Mouse (Mus musculus) forebrain, embryonic 11.5 days (tissue): ENCODE measurements around the gene Cd9. TPM values are rescaled to one million over a fixed set of nuclear protein-coding genes. Genes with fewer than 3 reads are reported as not detected.
A peak's percentile ranks its signal among the peaks of the same experiment; 100 is the strongest.

Experiments
- ATAC-seq: fragments of 200-750 bp; cut with Nextera tagmentation; replicated peaks from 2 replicates; pipeline ENCODE4 v1.8.0; 2017; ENCODE audit warnings: moderate TSS enrichment; ENCODE audit not compliant: low FRiP score
- DNase-seq: peaks from one replicate; pipeline ENCODE4 v3.0.0-alpha.2; 2017; ENCODE audit warnings: low spot score
- H3K27ac ChIP-seq: fragments of 300-500 bp; sonication (generic); 2 replicates; pipeline ENCODE4 v1.5.1; 2014; ENCODE audit warnings: low read depth, low read length
- H3K27me3 ChIP-seq: fragments of 300-500 bp; sonication (generic); 2 replicates; pipeline ENCODE4 v1.6.1; 2014; ENCODE audit warnings: mild to moderate bottlenecking, low read length, mixed read lengths; ENCODE audit not compliant: control insufficient read depth, insufficient read depth
- H3K36me3 ChIP-seq: fragments of 300-500 bp; sonication (generic); 2 replicates; pipeline ENCODE4 v1.6.1; 2014; ENCODE audit warnings: mild to moderate bottlenecking, low read length, moderate library complexity, mixed read lengths; ENCODE audit not compliant: control insufficient read depth, insufficient read depth
- H3K4me1 ChIP-seq: fragments of 300-500 bp; sonication (generic); replicated peaks from 2 replicates; pipeline ENCODE4 v1.6.1; 2014; ENCODE audit warnings: low read length, mixed read lengths; ENCODE audit not compliant: control insufficient read depth, insufficient read depth
- H3K4me2 ChIP-seq: fragments of 300-500 bp; sonication (generic); 2 replicates; pipeline ENCODE4 v1.6.1; 2014; ENCODE audit warnings: low read depth, mild to moderate bottlenecking, low read length, moderate library complexity, mixed read lengths; ENCODE audit not compliant: severe bottlenecking
- H3K4me3 ChIP-seq: fragments of 300-500 bp; sonication (generic); 2 replicates; pipeline ENCODE4 v1.5.1; 2014; ENCODE audit warnings: low read depth, low read length
- H3K9ac ChIP-seq: fragments of 300-500 bp; sonication (generic); 2 replicates; pipeline ENCODE4 v1.6.1; 2014; ENCODE audit warnings: low read length
- H3K9me3 ChIP-seq: fragments of 300-500 bp; sonication (generic); 2 replicates; pipeline ENCODE4 v1.6.1; 2016; ENCODE audit warnings: low read length, mixed read lengths; ENCODE audit not compliant: control insufficient read depth
- WGBS: fragments of 180-500 bp; shearing (Covaris S2); extraction: QIAGEN DNeasy Blood & Tissue Kit; methylation state at CpG from one replicate; pipeline ENCODE4 v1.1.7; 2014; 5-methylcytosine and 5-hydroxymethylcytosine counted together
- polyA plus RNA-seq: library from polyadenylated mRNA; unstranded; fragments of >200 nt; fragmentation: Nextera tagmentation; extraction: Ambion mirVana; gene quantifications from 2 replicates; pipeline ENCODE4 v1.2.1, GENCODE M21; 2014

Gene Cd9
- 40.5 and 47.4 TPM in 2 replicates for polyA plus RNA-seq

DNA sequence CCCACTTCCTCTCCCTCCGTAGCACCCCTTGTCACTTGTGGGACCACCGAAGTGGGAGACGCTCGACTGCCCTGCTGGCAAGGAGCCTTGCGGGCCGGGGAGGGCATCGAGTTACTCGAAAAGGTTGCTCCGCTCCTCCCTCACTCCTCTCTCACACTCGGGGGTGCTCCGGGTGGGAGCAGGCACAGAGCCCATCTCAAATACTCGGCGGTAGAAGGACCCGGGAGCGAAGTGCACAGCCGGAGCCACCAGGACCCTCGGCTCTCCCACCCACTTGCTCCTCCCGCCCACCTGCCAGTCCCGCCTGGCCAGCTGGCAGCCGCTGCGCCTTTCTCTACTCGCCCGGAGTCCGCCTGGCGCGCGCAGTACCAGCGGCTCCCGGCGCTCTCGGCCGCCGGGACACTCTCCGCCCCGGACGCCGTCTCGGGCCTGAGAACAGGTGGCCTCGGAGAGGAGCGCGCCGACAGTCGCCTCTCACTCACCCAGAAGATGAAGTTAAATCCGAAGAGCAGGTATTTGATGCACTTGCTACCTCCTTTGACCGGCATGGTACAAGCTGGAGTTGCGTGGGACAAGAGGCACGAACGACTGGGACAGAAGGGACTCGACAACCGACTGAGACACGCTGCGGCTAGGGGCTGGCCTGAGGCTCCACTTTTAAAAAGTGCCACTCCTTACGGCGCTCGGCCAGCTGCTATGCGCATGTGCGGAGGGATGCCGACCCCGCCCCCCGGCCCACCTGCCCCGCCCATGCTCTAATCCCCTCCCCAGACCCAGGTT, at the start of gene Cd9:
Gene Cd9, minus strand, starts transcription at position 700 of the 780 bp plus-strand sequence.
- WGBS, result under 1% methylated on average over 58 of the region's 61 CpGs
- no peak within 1 kb of the TSS for H3K27ac ChIP-seq
- peaks cover 5% of the 10 kb centered on the region; the same call in 1 of the 2 replicates for H3K27me3 ChIP-seq
- H3K36me3 ChIP-seq, result no peaks in the 10 kb centered on the region
- no peaks in the 10 kb centered on the region for H3K9me3 ChIP-seq
- H3K4me1 ChIP-seq, result peaks cover 5% of the 10 kb centered on the region; the same call in 1 of the 2 replicates
- peak within 1 kb of the TSS; percentile 64 for H3K4me3 ChIP-seq
- peak within 1 kb of the TSS; percentile 64 for H3K9ac ChIP-seq
- ATAC-seq, result peak; percentile 85
- DNase-seq, result peak; percentile 90
- peak within 1 kb of the TSS; percentile 90 for H3K4me2 ChIP-seq

DNA sequence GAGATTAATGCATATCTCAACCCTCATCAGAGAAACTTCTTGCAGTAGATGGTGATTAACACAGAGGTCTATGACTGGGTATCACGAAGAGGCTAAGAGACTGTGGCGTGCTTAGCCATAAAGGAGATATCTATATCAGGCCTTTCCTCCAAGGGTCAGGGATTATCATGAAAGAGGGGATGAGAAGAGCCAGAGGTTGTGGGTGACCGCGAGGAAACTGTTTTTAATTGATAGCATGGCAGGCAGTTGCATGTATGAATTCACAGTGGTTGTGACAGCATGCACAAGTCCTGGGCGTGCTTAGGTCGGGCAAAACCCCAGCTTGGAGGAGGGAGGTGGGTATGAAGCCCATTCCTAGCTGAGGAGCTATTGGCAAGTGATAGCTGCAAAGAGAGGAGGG, 46.7 kb upstream of the Cd9 start:
- H3K4me3 ChIP-seq, result no peak overlapping the region
- ATAC-seq (no peak), DNase-seq (no peak)
- no peak overlapping the region for H3K9ac ChIP-seq
- H3K36me3 ChIP-seq, result no peaks in the 10 kb centered on the region
- 86% methylated on average over 6 of the region's 6 CpGs for WGBS
- H3K9me3 ChIP-seq, result no peaks in the 10 kb centered on the region
- no peak overlapping the region for H3K4me2 ChIP-seq
- H3K27ac ChIP-seq, result no peak overlapping the region
- no peaks in the 10 kb centered on the region for H3K4me1 ChIP-seq
- no peaks in the 10 kb centered on the region for H3K27me3 ChIP-seq

DNA sequence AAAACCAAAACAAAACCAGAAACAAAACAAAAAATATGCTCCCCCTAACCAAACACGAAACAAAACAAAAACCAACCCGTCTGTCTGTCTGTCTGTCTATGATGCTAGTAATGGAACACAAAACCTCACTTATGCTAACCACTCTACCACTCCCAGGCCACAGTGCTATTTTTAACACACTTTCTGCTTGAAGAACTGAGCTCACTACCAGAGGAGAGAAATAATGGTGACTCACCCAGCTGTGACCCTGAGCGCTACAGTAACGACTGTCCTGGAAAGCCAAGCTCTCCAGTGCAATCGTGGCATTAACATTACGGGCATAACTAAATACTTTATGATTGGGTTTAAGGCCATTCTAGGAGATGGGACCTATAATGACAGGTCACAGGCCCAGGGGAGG, 46.2 kb upstream of the Cd9 start:
- no peak for DNase-seq
- H3K4me3 ChIP-seq, result no peak overlapping the region
- no peak overlapping the region for H3K27ac ChIP-seq
- H3K4me2 ChIP-seq, result no peak overlapping the region
- H3K4me1 ChIP-seq, result no peaks in the 10 kb centered on the region
- WGBS, result 93% methylated on average over 6 of the region's 6 CpGs
- H3K36me3 ChIP-seq, result no peaks in the 10 kb centered on the region
- H3K27me3 ChIP-seq, result no peaks in the 10 kb centered on the region
- no peak for ATAC-seq
- H3K9ac ChIP-seq, result no peak overlapping the region
- no peaks in the 10 kb centered on the region for H3K9me3 ChIP-seq

DNA sequence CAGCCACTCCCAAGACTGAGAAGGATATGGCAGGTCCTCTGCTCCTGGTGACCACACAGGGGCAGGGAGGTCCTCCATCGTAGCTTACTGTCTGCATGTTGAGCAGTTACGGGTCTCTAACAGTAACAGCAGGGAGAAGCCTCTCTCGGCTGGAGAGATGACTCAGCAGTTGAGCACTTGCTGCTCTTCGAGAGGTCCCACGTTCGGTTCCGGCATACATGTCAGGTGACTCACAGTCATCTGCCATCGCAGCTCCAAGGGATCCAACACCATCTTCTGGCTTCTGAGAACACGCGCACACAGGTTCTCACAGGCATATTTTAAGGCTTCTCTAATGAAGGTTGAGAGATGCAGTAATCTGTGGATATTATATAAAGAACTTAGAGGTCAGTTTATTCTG, 45.6 kb upstream of the Cd9 start:
- 88% methylated on average over 10 of the region's 10 CpGs for WGBS

DNA sequence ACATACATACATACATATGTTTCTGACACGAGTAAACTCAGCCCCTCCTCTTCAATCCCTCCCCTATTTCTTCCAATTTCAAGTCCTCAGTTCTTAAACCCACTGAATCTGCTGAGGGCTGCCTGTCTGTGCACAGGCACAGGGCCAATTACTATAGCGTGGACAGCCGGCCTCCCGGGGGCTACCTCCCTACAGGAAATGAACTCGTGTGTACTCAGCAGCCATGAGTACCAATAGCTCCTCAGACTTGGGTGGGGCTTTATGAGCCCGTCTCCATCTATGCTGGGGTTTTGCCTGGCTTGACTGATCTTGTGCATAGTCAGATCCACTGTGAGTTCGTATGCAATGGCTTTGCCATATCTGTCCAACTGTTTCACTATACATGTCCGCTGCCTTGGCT, 44.8 kb upstream of the Cd9 start:
- DNase-seq (no peak), ATAC-seq (no peak)
- Histone ChIP-seq H3K36me3 (no peaks in the 10 kb centered on the region), H3K4me2 (no peak overlapping the region), H3K4me3 (no peak overlapping the region), H3K27me3 (no peaks in the 10 kb centered on the region), H3K9me3 (no peaks in the 10 kb centered on the region), H3K27ac (no peak overlapping the region), H3K4me1 (no peaks in the 10 kb centered on the region), H3K9ac (no peak overlapping the region)
- 85% methylated on average over 8 of the region's 8 CpGs for WGBS

More for the DNA sequence above, 45.6 kb upstream of the Cd9 start:
- Histone ChIP-seq H3K4me3 (no peak overlapping the region), H3K27ac (no peak overlapping the region), H3K27me3 (no peaks in the 10 kb centered on the region), H3K36me3 (no peaks in the 10 kb centered on the region), H3K4me1 (no peaks in the 10 kb centered on the region), H3K9ac (no peak overlapping the region), H3K9me3 (no peaks in the 10 kb centered on the region), H3K4me2 (no peak overlapping the region)
- DNase-seq (no peak), ATAC-seq (no peak)

DNA sequence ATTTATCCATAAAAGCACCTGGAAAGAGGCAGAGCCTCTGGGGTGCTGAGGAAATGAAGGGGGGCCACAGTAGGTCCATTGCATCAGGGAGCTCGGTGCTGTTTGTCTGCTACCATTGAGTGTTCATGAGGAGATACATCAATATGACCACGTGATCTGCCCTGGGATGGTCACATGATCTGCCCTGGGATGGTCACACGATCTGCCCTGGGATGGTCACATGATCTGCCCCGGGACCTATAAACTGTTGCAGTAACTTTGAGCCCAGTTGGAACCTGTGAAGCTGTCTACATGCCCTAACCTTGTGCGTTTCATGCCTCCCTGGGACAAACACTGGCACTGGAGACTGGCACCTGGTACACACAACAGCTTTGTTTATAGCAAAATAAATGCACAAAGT, 43.9 kb upstream of the Cd9 start:
- H3K27ac ChIP-seq, result no peak overlapping the region
- H3K4me2 ChIP-seq, result no peak overlapping the region
- H3K27me3 ChIP-seq, result no peaks in the 10 kb centered on the region
- DNase-seq (no peak), ATAC-seq (no peak)
- H3K4me1 ChIP-seq, result no peaks in the 10 kb centered on the region
- 87% methylated on average over 5 of the region's 5 CpGs for WGBS
- H3K9ac ChIP-seq, result no peak overlapping the region
- no peak overlapping the region for H3K4me3 ChIP-seq
- H3K9me3 ChIP-seq, result no peaks in the 10 kb centered on the region
- no peaks in the 10 kb centered on the region for H3K36me3 ChIP-seq

DNA sequence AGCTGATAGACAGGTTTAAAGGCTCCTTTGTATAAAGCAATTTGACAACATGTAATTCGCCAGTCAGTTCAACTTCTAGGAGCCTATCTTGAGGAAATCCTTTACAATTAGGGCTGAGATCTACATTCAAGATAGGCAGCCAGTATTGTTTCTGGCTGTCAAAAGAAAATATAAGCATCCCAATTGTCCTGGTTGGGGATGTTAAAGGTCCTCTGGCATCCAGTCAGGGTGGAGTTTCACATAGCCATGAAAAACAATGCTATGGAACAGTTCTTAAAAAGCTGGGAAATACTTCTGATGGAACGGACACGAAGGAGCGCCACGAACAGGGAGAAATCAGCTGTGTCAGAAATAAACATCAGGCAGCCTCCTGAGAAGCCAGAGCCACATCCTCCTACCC, 40.4 kb upstream of the Cd9 start:
- no peak overlapping the region for H3K4me3 ChIP-seq
- 81% methylated on average over 5 of the region's 5 CpGs for WGBS
- no peak overlapping the region for H3K27ac ChIP-seq
- no peak for ATAC-seq
- no peak overlapping the region for H3K9ac ChIP-seq
- no peak for DNase-seq
- H3K4me1 ChIP-seq, result no peaks in the 10 kb centered on the region
- H3K36me3 ChIP-seq, result no peaks in the 10 kb centered on the region
- H3K9me3 ChIP-seq, result no peaks in the 10 kb centered on the region
- no peaks in the 10 kb centered on the region for H3K27me3 ChIP-seq
- no peak overlapping the region for H3K4me2 ChIP-seq

DNA sequence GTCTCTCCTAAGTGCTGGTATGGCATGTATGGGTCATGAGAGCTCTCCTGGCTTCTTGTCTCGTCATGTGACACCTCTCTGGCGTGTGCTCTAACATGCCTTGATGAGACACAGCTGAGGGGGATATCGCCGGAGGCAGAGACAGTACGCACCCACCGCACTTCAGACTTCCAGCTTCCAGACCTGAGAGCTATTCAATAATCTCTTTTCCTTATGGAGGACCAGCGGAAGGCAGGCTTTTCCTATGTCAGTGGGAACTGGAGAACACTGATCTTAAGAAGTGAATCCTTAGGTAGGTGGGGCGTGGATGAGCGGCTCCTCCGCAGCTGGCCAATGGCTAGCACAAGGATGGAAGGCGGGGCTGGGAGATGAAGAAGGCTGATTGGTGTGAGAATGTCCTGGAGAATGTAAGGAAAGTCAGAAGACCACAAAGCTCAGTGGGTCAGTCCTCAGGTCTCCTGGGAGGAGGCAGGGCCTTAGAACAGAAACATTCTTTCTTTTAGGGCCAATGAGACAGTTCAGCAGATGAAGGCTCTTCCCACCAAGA, 38.6 kb upstream of the Cd9 start:
- WGBS, result 93% methylated on average over 11 of the region's 11 CpGs
- no peaks in the 10 kb centered on the region for H3K4me1 ChIP-seq
- no peak overlapping the region for H3K4me3 ChIP-seq
- H3K9me3 ChIP-seq, result no peaks in the 10 kb centered on the region
- H3K27ac ChIP-seq, result no peak overlapping the region
- ATAC-seq (no peak), DNase-seq (no peak)
- H3K36me3 ChIP-seq, result no peaks in the 10 kb centered on the region
- H3K4me2 ChIP-seq, result no peak overlapping the region
- no peak overlapping the region for H3K9ac ChIP-seq
- no peaks in the 10 kb centered on the region for H3K27me3 ChIP-seq

DNA sequence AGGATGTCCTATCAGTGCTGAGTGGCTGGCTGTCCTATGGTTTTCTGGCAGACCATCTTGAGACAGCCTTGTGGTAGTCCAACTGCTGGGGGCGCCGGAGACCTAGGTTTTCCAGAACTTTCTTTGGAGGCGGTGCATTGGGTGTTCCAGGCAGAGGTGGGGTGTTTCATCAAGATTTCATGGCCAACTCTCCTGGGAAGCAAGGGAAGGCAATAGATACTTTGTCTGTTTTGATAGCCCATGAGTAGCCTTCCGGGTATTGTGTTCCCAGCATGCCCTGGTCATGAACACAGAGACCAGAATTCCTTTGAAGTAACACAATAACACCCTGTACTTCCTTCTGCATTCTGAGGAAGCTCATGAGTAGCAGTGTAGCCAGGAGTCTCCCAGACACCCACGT, 34.9 kb upstream of the Cd9 start:
- H3K9ac ChIP-seq, result no peak overlapping the region
- H3K27me3 ChIP-seq, result no peaks in the 10 kb centered on the region
- no peaks in the 10 kb centered on the region for H3K9me3 ChIP-seq
- H3K4me2 ChIP-seq, result no peak overlapping the region
- no peak overlapping the region for H3K4me3 ChIP-seq
- H3K27ac ChIP-seq, result no peak overlapping the region
- no peaks in the 10 kb centered on the region for H3K4me1 ChIP-seq
- no peak for DNase-seq
- no peaks in the 10 kb centered on the region for H3K36me3 ChIP-seq
- no peak for ATAC-seq
- WGBS, result 83% methylated on average over 5 of the region's 5 CpGs
